Mouse (Mus musculus): ENCODE measurements around the gene Pgp.

- no peak for TF ChIP-seq EP300 (IDR thresholded peaks at IDR 0.05)
- no peak for TF ChIP-seq CTCF (IDR thresholded peaks at IDR 0.05)
Observed at GRCm38 (mm10) chr17:24506332-24507070, 36.3 kb downstream of the Pgp start.

Data from lung, postnatal 0 days (tissue).